Mouse (Mus musculus): ENCODE measurements around the gene 1700003E16Rik. TPM values are rescaled to one million over a fixed set of nuclear protein-coding genes. Genes with fewer than 3 reads are reported as not detected.
"Not testable (repeated sequence)": the region's sequence is repeated elsewhere in the genome, so short reads cannot be mapped to it uniquely, and the experiment has no call there.

Gene 1700003E16Rik
- polyA plus RNA-seq, 1 experiment = not detected

- H3K4me3 ChIP-seq (ENCODE audit: insufficient read depth, low read depth, low read length) = no peak overlapping the region
- H3K27ac ChIP-seq (ENCODE audit: insufficient read depth, low read depth, low read length) = no peak overlapping the region
- 72% methylated on average over 9 of the region's 9 CpGs for WGBS
- no peak for TF ChIP-seq CTCF (IDR thresholded peaks at IDR 0.05; ENCODE audit: insufficient read depth, low read depth, low read length)
- TF ChIP-seq POLR2A (IDR thresholded peaks at IDR 0.05; ENCODE audit: insufficient read depth, low read depth, low read length) = no peak
- H3K4me1 ChIP-seq (ENCODE audit: control insufficient read depth, insufficient read depth, low read length) = peaks cover 25% of the 10 kb centered on the region
These were observed 10.4 kb upstream of the 1700003E16Rik start for GRCm38 (mm10) chr6:83145805-83146204.

- Histone ChIP-seq H3K27ac (ENCODE audit: insufficient read depth, low read depth, low read length) (no peak overlapping the region), H3K4me3 (ENCODE audit: insufficient read depth, low read depth, low read length) (no peak overlapping the region), H3K4me1 (ENCODE audit: control insufficient read depth, insufficient read depth, low read length) (peaks cover 19% of the 10 kb centered on the region)
- TF ChIP-seq CTCF (IDR thresholded peaks at IDR 0.05; ENCODE audit: insufficient read depth, low read depth, low read length) = no peak
- WGBS = 60% methylated on average over 7 of the region's 7 CpGs
These were observed 8.9 kb upstream of the 1700003E16Rik start for GRCm38 (mm10) chr6:83147280-83147679.

GRCm38 (mm10) chr6:83151721-83152120 is 4.5 kb upstream of the 1700003E16Rik start:
- H3K4me3 ChIP-seq (ENCODE audit: insufficient read depth, low read depth, low read length) = no peak overlapping the region
- H3K27ac ChIP-seq (ENCODE audit: insufficient read depth, low read depth, low read length) = no peak overlapping the region
- WGBS = 39% methylated on average over 8 of the region's 8 CpGs
- peaks cover 20% of the 10 kb centered on the region for H3K4me1 ChIP-seq (ENCODE audit: control insufficient read depth, insufficient read depth, low read length)
- TF ChIP-seq CTCF (IDR thresholded peaks at IDR 0.05; ENCODE audit: insufficient read depth, low read depth, low read length) (no peak), POLR2A (IDR thresholded peaks at IDR 0.05; ENCODE audit: insufficient read depth, low read depth, low read length) (no peak)

GRCm38 (mm10) chr6:83153038-83153437 is 3.2 kb upstream of the 1700003E16Rik start:
- TF ChIP-seq CTCF (IDR thresholded peaks at IDR 0.05; ENCODE audit: insufficient read depth, low read depth, low read length) (no peak), POLR2A (IDR thresholded peaks at IDR 0.05; ENCODE audit: insufficient read depth, low read depth, low read length) (no peak)
- Histone ChIP-seq H3K4me3 (ENCODE audit: insufficient read depth, low read depth, low read length) (no peak overlapping the region), H3K27ac (ENCODE audit: insufficient read depth, low read depth, low read length) (no peak overlapping the region), H3K4me1 (ENCODE audit: control insufficient read depth, insufficient read depth, low read length) (peaks cover 10% of the 10 kb centered on the region)
- WGBS = 90% methylated on average over 12 of the region's 12 CpGs

GRCm38 (mm10) chr6:83153485-83153884 is 2.7 kb upstream of the 1700003E16Rik start:
- Histone ChIP-seq H3K4me3 (ENCODE audit: insufficient read depth, low read depth, low read length) (no peak overlapping the region), H3K4me1 (ENCODE audit: control insufficient read depth, insufficient read depth, low read length) (peaks cover 9% of the 10 kb centered on the region), H3K27ac (ENCODE audit: insufficient read depth, low read depth, low read length) (no peak overlapping the region)
- no peak for TF ChIP-seq POLR2A (IDR thresholded peaks at IDR 0.05; ENCODE audit: insufficient read depth, low read depth, low read length)
- no peak for TF ChIP-seq CTCF (IDR thresholded peaks at IDR 0.05; ENCODE audit: insufficient read depth, low read depth, low read length)
- 83% methylated on average over 5 of the region's 5 CpGs for WGBS

- Histone ChIP-seq H3K4me3 (ENCODE audit: insufficient read depth, low read depth, low read length) (peak overlapping the region; percentile 50), H3K4me1 (ENCODE audit: control insufficient read depth, insufficient read depth, low read length) (peaks cover 9% of the 10 kb centered on the region), H3K27ac (ENCODE audit: insufficient read depth, low read depth, low read length) (no peak overlapping the region)
- TF ChIP-seq POLR2A (IDR thresholded peaks at IDR 0.05; ENCODE audit: insufficient read depth, low read depth, low read length) (no peak), CTCF (IDR thresholded peaks at IDR 0.05; ENCODE audit: insufficient read depth, low read depth, low read length) (no peak)
- 9% methylated on average over 23 of the region's 23 CpGs for WGBS
These were observed 509 bp upstream of the 1700003E16Rik start for GRCm38 (mm10) chr6:83155552-83156238.

GRCm38 (mm10) chr6:83159456-83159855 is 3.3 kb downstream of the 1700003E16Rik start:
- H3K4me3 ChIP-seq (ENCODE audit: insufficient read depth, low read depth, low read length); H3K27ac ChIP-seq (ENCODE audit: insufficient read depth, low read depth, low read length): not testable (repeated sequence)
- peaks cover 15% of the 10 kb centered on the region for H3K4me1 ChIP-seq (ENCODE audit: control insufficient read depth, insufficient read depth, low read length)
- WGBS = 17% methylated on average over 3 of the region's 3 CpGs

- no peak for TF ChIP-seq POLR2A (IDR thresholded peaks at IDR 0.05; ENCODE audit: insufficient read depth, low read depth, low read length)
- TF ChIP-seq CTCF (IDR thresholded peaks at IDR 0.05; ENCODE audit: insufficient read depth, low read depth, low read length) = no peak
- H3K4me1 ChIP-seq (ENCODE audit: control insufficient read depth, insufficient read depth, low read length) = peaks cover 6% of the 10 kb centered on the region
- H3K4me3 ChIP-seq (ENCODE audit: insufficient read depth, low read depth, low read length) = no peak overlapping the region
- 50% methylated on average over 19 of the region's 19 CpGs for WGBS
- H3K27ac ChIP-seq (ENCODE audit: insufficient read depth, low read depth, low read length) = no peak overlapping the region
These were observed 5.2 kb downstream of the 1700003E16Rik start for GRCm38 (mm10) chr6:83161442-83161841.

GRCm38 (mm10) chr6:83161921-83162641 is 5.9 kb downstream of the 1700003E16Rik start:
- TF ChIP-seq POLR2A (IDR thresholded peaks at IDR 0.05; ENCODE audit: insufficient read depth, low read depth, low read length) (no peak), CTCF (IDR thresholded peaks at IDR 0.05; ENCODE audit: insufficient read depth, low read depth, low read length) (no peak)
- Histone ChIP-seq H3K4me3 (ENCODE audit: insufficient read depth, low read depth, low read length) (no peak overlapping the region), H3K27ac (ENCODE audit: insufficient read depth, low read depth, low read length) (no peak overlapping the region), H3K4me1 (ENCODE audit: control insufficient read depth, insufficient read depth, low read length) (peaks cover 6% of the 10 kb centered on the region)
- 26% methylated on average over 49 of the region's 49 CpGs for WGBS

All from olfactory bulb, adult 2 months (tissue).